Mouse (Mus musculus): ENCODE results near the gene Rrp8.

DNA sequence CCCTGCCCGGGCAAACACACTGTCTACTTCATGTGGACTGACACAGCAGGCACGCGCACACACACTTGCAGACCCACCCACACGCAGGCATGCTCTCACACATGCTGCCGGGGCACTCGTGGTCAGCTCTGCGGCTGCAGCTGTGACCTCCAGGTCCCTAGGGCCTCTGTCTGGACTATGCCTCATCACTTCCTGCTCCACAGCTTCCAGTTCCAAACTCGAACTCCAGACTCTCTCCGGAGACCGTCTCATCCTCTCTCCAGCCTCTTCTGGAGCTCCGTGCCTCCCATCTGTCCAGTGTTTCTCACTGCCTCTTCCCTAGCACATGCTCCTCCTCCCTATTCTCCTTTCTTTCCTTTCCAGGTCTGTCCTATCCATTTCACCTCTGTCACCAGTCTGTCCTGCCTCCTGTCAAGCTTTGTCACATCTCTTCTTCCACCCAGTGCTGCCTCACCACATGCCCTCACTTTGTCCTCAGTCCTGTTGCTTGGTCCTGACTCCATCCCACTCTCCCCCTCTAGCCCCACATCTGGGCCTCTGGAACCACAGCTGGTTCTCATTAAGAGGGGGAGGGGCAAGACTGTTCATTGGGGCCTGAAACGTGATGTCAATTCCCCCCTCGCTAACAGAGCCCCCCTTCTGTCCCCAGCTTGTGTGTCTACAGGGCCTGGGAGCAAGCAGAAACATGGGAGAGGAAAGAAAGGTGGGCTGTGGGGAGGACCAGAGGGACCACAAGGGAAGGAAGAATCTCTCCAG, 40.8 kb upstream of the Rrp8 start:
- TF ChIP-seq EP300 (IDR thresholded peaks at IDR 0.05; ENCODE audit: low read depth) (no peak), CTCF (IDR thresholded peaks at IDR 0.05; ENCODE audit: low read depth) (no peak)
